Mouse (Mus musculus) gastrocnemius, postnatal 4 days (tissue): Measurements from ENCODE around the gene Actr2. TPM values are rescaled to one million over a fixed set of nuclear protein-coding genes. Genes with fewer than 3 reads are reported as not detected.
"Not testable (repeated sequence)": the region's sequence is repeated elsewhere in the genome, so short reads cannot be mapped to it uniquely, and the experiment has no call there.

Experiments used
- DNase-seq, 2 experiments: peaks; one replicate each; pipeline ENCODE4 v3.0.0; 2021 to 2022; ENCODE audit warnings: low spot score in 2 of 2, mixed read lengths in 2 of 2
- total RNA-seq, 2 experiments: library from RNA; stranded (reverse); gene quantifications; 2 replicates each; pipeline ENCODE4 v1.2.3; 2021

Gene Actr2
- total RNA-seq, 2 experiments from 2014 or later: 77.2 to 77.6 TPM

DNA sequence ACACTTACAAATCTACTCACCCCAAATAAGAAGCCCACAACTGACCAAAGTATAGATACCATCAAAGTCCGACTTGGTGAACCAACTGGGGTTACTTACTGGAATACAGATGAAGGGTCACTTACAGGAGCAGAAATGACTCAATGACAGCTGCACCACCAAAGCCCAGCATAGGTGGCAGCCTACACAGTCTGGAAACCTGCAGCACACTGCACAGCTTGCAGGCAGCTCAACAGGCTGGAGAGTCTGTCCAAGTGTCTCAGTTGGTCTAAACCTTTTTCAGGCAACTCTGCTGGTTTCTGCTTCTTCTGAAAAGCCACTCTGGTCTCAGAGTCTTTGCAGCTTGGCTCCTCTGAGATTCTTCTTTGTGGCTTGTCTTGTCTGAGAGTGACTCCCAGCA lies 12.7 kb upstream of the Actr2 start:
- DNase-seq: no peak

DNA sequence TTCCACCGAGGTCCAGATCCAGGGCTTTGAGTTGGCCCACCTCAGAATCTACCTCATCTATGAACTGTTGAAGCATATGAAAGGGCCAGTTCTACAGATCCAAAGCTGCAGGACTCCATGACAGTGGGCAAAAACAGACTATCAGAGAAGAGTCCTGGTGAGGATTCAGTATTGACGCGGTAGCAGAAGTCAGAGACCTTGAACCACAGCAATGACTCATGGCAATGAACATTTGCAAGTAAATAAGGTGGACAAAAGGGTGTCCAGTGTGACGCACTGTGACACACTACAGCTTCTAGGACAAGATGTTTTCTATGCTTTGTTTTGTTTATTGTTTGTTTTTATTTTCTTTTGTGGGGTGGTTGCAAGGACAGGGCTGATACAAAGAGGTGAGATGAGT lies 4.0 kb upstream of the Actr2 start:
- no peak for DNase-seq

DNA sequence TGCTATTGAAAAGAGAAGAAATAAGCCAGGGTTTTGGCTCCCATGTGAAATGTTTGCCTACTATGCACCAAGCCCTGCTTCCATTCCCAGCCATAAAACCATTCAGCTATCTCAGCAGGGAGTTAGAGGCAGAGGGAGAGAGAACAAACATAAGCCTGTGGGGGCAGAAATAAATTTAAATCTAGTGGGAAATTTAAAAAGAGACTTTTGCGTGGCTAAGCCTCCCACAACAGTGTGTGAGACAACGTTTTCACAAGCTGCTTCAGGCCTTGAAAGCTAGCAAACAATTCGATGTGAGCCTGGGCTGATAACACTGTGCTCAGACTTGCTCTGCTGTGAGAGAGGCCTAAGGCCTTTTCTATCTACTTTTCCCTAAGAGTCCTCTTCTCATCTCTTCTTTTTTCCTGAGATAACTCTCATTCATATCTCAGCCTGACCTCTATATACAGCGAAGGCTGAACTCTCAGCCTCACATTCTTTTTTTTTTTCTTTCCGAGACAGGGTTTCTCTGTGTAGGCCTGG lies 3.4 kb upstream of the Actr2 start:
- DNase-seq: no peak

DNA sequence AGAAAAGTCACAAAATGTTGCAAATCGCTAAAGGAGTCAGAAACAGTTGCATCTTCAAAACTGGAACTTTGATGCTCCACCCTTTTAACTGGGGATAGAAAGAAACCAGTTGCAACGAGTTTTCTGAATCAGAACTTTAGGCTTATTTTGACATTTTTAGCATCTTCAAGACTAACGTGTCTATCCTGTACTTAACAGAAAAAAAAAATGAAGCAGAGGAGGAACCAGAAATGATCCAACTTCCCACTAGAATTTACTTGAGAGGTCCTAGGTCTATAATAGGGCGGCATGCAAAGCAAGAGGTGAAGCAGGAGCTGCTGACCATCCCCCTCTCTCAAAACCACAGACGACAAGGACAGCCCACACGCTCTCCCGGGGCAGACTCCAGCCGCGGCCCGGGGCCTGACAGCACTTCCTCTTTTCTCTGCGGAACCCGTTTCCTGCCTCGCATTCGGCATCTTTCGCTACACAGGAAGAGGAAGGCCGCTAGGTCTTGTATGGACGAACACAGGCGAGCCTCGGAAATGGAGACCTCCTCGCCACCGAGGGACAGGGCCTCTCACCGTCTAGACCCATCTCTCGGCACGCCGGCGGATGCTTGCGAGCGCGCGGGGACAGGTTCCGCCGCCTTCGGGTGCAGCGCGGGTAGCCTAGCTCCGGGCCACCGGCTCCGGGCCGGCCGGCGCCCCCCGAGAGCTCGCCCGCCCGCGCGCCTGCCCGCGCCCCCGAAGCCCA lies 540 bp downstream of the Actr2 start:
- peak; percentile 46 to 80 for DNase-seq

DNA sequence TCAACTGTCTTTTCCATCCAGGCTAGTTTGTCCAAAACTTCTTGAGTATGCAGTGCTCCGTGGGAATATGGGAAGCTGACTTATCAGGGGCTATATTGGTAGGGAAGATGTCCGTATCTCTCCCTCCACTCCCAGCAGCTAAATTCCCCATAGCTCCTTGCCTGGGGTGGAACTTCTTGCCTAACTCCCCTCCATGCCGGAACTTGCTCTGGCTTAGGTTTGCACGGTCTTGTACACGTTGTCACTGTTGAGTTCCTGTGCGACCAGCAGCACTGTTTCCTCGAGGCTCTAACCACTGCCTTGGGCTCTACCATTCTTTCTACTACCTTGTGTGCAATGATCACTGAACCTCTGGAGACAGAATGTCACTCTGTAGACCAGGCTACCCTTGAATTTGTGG lies 4.6 kb downstream of the Actr2 start:
- DNase-seq: no peak

DNA sequence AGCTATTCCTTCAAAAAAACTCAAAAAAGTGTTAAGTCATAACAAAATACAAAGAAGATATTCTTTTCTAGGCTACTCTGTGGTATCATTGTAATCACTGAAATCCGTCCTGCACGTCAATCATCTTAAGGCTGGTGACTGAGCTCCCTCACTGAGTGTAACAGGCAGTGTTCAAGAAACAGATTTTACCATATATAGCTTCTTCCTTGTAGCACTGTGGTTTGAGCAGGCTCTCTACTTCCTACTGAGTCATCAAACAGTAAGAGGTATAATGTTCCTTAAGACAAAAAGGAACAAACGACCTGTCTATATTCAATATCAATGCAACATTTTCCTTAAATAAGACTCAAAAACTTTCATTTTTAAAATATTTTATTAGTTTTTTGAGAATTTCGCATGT lies 5.0 kb downstream of the Actr2 start:
- DNase-seq: no peak

DNA sequence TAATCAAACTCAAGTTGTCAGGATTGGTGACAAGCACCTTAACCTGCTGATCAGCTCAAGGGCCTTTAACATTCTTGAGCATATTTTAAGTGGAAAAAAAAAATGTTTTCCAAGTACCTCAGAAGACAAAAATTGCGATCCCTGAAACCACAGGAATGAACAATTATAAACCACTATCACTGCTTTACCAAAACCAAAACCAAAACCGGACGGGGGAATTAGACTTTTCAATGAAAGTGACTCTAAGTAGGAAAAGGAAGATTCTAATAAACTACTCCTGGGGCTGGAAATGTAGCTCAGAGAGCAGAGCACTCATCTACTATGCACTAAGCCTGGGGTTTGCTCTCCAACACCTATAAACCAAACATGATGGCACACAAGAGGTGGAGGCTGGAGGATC lies 5.8 kb downstream of the Actr2 start:
- DNase-seq: no peak

DNA sequence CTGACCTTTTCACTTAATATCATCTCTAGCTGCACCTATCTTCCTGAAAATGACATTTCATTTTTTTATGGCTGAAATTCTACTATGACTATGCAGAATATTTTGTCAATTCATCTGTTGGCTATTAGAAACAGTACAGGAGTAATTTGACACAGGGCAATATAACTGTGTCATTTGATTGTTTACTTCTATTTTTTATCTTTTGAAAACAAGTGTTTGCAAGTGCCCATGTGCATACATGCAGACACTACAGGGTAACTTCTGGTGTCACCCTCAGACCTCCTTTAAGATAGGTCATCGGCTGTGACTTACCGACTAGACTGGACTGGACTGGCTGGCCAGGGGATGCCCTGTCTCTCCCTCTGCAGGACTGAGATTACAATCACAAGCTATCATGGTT lies 8.8 kb downstream of the Actr2 start:
- no peak for DNase-seq

DNA sequence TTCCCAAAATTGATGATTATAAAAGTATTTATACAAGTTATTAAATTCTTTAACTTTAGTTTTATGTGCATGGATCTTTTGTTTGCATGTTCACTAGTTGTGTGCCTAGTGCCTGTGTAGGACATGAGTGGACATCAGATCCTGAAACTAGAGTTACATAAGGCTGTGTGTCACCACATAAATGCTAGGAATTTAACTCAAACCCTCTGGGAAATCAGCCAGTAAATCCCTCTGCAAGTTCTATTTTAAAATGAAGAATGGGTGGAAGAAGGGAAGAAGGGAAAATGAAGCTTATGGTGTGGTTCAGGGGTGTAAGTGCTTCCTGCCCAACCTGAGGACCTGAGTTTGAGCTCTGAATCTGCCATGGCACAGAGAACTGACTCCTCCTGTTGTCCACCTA lies 26.4 kb downstream of the Actr2 start:
- DNase-seq: no peak

DNA sequence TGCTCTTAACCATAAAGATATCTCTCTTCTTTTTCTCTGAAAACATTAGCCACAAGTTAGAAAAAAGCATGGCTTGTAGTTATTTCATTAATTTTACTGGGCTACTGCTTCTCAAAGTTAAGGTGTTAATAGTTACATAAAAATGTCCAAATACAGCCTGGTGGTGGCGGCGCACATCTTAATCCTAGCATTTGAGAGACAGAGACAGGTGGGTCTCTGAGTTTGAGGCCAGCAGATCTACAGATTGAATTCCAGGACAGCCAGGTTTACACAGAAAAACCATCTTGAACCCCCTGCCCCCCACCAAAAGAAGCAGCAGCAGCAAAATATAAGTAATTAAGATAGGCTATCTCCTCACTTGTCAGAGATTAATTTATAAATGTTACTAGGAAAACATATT lies 27.1 kb downstream of the Actr2 start:
- no peak for DNase-seq

DNA sequence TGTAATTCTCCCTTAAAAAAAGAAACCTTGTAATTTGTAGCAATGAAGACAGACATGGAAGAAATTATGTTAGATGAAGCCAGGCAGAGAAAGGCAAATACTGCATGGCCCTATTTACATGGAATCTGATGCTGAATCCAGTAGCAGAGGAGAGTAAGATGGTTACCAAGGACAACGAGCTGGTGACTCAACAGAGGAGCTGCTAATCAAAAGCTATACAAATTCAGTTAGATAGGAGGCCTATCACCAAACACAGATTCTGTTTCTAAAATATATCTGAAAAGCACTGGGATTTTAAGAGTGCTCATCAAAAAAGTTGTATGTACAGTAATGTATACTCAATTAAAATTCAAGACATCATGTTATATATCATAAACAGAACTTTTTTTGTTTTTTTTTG lies 37.3 kb downstream of the Actr2 start:
- no peak for DNase-seq

DNA sequence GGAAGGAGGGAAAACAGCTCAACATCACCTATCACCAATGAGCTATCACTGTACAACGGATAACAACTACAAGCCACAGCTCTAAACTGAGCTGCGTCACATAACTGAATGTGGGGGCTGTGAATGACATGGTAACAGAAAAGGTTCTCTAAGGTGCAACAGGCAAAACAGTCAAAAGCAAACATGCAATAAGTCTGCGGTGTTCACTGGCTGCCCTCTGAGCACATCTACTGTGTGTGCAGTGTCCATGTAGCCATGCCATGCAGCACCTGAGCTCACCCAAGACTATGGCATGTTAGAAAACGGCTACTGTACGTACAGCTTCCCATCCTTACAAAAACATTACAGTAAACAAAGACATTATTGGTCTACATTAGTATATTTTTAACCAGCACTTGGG lies 39.9 kb downstream of the Actr2 start:
- DNase-seq: no peak

DNA sequence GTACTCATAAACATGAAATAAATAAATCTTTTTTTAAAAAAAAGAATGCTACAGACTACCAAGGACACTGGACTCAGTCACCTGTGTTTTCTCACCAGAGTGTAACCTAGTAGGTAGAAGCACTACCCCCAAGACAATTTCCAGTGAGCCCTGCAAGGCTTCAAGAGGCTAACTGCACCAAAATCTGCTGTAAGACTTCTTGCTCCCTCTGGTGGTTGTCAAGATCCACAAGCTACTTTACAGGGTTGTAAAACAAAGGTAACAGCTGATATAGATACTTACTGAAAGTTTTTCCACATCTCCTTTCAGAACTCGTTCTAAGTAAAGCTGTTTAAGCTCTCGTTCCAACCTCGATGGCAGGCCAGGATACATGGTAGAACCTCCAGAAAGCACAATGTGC lies 40.5 kb downstream of the Actr2 start:
- DNase-seq: no peak

DNA sequence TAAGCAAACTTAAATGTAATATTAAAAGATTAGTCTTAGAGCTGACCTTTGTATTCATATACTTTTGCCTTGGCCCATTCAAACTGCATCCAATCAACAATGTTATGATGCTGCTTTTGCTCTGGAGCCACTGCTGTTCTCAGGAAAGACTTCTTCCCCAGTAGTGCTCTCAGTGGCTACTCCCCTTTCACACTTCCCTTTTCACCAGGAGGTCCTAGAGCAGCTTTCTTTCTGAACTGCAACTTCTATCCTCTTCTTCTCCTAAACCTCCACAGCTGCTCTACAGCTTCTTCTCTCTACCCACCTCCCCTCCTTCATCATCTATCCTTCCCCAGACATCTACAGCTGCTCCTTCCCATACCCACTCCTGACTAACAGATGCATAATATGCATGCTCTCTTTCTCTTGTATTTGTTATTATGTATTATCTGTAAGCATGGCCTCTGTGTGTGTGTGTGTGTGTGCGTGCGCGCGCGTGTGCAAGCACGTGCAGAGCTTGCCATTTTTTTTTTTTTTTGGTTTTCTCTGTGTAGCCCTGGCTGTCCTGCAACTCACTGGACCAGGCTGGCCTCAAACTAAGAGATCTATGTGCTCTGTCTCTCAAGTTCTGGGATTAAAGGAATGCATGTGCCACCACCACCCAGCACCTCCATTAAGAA lies 44.2 kb downstream of the Actr2 start:
- DNase-seq: no peak

DNA sequence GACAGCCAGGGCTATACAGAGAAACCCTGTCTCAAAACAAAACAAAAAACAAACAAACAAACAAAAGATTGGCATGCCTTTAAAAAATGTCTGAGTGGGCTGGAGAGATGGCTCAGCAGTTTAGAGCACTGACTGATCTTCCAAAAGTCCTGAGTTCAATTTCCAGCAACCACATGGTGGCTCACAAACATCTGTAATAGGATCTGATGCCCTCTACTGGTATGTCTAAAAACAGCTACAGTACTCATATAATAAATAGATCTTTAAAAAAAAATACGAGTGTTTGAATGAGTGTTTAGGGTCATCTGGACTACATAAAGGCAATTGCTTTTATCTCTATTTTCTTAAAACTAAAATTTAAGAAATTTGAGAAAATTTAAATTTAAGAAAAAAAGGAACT lies 45.2 kb downstream of the Actr2 start:
- no peak for DNase-seq

DNA sequence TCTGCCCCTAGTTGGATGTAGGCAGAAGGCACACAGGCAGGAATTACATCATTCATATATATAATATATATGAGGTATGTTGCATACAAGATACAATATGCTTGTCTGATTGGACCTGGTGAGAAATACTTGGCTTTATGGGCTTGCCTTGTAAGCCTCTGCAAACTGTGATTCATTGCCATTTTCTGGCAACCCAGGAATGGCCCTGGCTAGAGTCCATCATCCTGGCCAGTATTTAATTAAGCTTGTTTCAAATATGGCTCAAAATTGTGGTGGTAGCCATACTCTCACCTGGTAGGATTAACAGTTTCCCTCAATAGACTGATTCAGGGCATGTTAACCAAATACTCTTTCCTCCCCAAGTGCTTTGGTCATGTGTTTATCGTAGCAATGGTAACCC lies 46.6 kb downstream of the Actr2 start:
- no peak for DNase-seq

DNA sequence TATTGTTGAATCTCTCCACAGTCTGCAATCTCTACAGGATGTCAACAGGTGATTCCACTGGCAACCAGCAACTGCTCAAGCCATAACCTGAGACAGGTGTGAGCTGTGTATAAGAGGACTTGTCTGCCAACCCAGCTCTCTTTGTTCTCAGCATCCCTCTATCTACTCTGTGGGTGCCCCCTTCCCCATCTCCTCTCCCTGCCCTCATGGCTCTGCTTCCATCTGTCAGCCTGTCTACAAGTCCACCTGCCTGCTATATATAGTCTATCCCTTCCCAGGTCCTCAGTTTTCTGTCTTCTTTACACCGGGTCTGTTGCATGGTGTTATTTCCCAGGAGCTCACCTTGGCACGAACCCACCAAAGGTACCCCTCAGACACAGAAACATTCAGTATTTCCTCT lies 47.8 kb downstream of the Actr2 start:
- DNase-seq: no peak

DNA sequence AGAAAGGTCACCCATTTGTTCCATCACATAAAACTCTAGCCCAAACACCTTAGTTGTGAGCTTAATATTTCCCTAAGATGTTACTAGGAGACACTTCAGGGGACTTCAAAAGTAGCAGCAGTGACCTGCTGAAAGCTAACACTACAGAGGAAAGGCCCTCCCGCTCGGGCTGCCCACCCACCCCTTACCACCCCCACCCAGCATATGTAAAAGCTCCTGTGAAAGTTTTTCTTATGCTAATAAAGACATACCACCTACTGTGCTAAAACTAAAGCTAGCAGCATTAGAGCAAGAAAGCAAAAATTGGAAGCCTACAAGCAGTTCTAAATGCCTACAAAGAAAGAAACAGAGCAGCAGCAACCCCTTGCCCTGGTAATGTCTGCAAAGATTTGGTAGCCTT lies 48.6 kb downstream of the Actr2 start:
- DNase-seq: not testable (repeated sequence)

DNA sequence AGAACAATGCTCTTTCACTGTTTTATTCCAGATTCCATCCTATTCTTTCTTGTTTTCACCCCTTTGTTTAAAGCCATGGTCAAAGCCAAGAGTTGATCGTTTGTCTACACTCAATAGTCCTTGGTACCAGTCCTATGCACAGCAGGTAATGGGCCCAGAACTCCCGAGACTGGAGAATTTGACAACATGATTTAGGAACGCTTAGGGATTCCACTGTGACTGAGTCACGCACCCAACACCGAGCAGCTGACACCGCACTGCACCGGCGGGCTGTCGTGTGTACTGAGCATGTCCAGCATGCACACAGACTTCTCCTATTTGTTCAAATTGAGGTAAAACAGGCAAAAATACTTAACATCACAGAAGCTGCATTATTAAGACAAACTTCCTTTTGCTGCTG lies 49.9 kb downstream of the Actr2 start:
- not testable (repeated sequence) for DNase-seq

DNA sequence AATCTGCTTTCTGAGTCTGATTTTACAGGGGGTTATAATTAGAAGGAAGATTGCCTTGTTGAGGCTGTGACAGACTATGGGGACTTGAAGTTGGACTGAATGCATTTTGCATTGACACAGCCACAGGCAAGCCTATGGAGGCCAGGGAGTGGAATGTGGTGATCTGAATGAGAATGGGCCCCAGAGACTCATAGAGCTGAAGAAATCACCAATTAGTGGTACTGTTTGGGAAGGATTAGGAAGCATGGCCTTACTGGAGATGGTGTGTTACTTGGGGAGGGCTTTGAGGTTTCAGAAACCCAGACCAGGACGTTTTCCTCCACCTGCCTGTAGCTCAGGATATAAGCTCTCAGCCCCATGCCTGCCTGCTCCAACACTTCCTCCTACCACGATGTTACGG lies 53.0 kb downstream of the Actr2 start:
- no peak for DNase-seq

DNA sequence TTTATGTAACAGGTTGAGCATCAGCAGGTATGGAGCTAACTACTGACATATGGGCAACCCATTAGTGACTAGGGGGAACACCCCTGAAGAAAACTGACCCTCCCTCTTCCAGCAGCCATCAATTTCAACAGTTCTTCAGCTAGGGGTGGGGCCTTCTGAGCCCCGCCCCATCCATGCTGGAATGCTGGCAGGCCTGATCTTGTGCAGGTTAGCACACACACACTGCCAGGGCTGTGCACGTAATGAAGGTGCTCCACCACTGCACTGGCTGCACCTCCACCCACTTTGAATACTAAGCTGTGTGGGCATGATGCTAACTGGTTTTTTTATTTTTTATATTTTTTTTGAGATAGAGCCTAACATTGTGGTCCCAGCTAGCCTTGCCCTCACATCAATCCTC lies 55.3 kb downstream of the Actr2 start:
- DNase-seq: no peak

DNA sequence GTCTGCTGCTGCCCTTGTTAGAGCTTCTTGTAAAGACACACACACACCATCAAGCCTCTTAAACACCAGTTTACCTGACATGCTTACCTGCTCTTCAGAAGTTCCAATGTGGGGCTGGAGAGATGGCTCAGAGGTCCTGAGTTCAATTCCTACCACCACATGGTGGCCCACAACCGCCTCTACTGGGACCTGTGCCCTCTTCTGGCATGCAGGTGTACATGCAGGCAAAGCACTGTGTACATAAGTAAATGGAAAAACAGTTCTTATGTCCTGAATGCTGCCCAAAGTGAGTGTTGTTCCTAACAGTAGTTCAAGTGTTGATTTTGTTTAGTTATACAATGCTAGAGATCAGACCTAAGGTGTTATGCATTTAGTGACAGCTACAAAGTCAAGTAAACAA lies 56.5 kb downstream of the Actr2 start:
- no peak for DNase-seq

DNA sequence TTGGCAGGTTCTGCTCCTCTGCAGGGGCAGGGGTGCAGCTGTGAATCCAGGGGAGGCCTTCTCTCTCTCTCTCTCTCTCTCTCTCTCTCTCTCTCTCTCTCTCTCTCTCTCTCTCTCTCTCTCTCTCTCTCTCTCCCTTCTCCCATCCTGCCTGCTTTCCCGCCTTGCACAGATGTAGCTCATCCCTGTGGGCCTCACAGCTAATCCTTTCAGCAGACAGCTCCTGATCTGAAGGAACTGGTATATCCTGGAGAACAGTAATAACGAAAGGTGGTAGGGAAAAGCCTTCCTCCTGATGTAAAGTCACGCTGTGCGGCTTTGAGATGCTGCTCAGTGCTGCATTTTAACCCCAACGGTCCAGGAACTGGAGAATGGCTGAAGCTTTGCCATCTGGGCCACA lies 58.1 kb downstream of the Actr2 start:
- DNase-seq: no peak
